Mouse (Mus musculus) neural tube, embryonic 12.5 days (tissue): ENCODE results near the gene Fcho2. TPM values are rescaled to one million over a fixed set of nuclear protein-coding genes. Genes with fewer than 3 reads are reported as not detected.
A peak's percentile ranks its signal among the peaks of the same experiment; 100 is the strongest.
"Not testable (repeated sequence)": the region's sequence is repeated elsewhere in the genome, so short reads cannot be mapped to it uniquely, and the experiment has no call there.

ENCODE experiments used
- ATAC-seq: fragments of 200-750 bp; cut with Nextera tagmentation; 2 replicates; pipeline ENCODE4 v1.8.0; 2017; ENCODE audit warnings: low read depth, mild to moderate bottlenecking, moderate TSS enrichment, moderate library complexity; ENCODE audit not compliant: low FRiP score
- H3K27ac ChIP-seq: fragments of 300-500 bp; sonication (generic); 2 replicates; pipeline ENCODE4 v1.5.1; 2016
- H3K27me3 ChIP-seq: fragments of 300-500 bp; sonication (generic); replicated peaks from 2 replicates; pipeline ENCODE4 v1.6.1; 2016; ENCODE audit warnings: mild to moderate bottlenecking
- H3K36me3 ChIP-seq: fragments of 300-500 bp; sonication (generic); 2 replicates; pipeline ENCODE4 v1.6.1; 2016; ENCODE audit warnings: mild to moderate bottlenecking
- H3K4me1 ChIP-seq: fragments of 300-500 bp; sonication (generic); 2 replicates; pipeline ENCODE4 v1.6.1; 2016
- H3K4me2 ChIP-seq: fragments of 300-500 bp; sonication (generic); replicated peaks from 2 replicates; pipeline ENCODE4 v1.6.1; 2016; ENCODE audit warnings: mild to moderate bottlenecking
- H3K4me3 ChIP-seq: fragments of 300-500 bp; sonication (generic); 2 replicates; pipeline ENCODE4 v1.5.1; 2016
- H3K9ac ChIP-seq: fragments of 300-500 bp; sonication (generic); 2 replicates; pipeline ENCODE4 v1.6.1; 2016; ENCODE audit warnings: mild to moderate bottlenecking
- H3K9me3 ChIP-seq: fragments of 300-500 bp; sonication (generic); 2 replicates; pipeline ENCODE4 v1.6.1; 2016; ENCODE audit warnings: mild to moderate bottlenecking
- WGBS: fragments of 180-500 bp; shearing (Covaris S2); methylation state at CpG from one replicate; pipeline ENCODE4 v1.1.7; 2016; 5-methylcytosine and 5-hydroxymethylcytosine counted together
- polyA plus RNA-seq: library from polyadenylated mRNA; unstranded; fragments of >200 nt; fragmentation: Nextera tagmentation; extraction: Ambion mirVana; gene quantifications from 2 replicates; pipeline ENCODE4 v1.2.1, GENCODE M21; 2016

Fcho2 gene
- polyA plus RNA-seq: 37.8 and 42.2 TPM in 2 replicates

DNA sequence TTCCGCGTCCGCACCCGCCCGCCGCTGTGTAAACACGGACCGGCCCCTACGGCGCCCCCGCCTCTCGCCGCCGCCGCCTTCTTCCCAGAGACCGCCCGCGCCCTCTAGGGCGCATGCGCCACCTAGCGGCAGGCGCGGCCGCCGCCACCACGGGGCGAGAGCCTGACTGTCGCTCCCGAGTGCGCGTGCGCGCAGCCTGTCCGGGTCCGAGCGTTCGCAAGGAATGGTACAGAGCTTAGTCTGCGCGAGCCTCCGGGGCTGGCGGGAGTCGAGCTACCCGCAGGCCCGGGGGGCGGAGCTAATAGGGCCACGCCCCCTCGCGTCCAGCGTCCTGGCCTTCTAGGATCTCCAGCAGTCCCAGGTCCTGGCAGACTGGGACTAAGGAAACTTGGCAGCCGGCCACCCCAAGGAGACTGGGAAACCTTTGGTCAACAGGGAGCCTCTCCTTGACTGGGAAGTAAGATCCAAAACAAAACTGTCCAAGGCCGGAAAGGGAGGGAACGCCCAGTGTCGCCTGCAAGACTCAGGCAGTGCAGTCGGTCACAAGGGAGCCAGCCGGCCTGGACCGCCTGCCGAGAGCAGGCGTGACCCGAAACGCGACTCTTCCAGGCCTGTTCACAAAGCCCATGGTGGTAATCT lies at the start of gene Fcho2:
TSS of gene Fcho2 (minus strand) at position 303 of the 639 bp plus-strand sequence.
- WGBS: under 1% methylated on average over 60 of the region's 61 CpGs
- Histone ChIP-seq H3K27me3 (no peaks in the 10 kb centered on the region), H3K9me3 (no peaks in the 10 kb centered on the region), H3K27ac (peak within 1 kb of the TSS; percentile 91), H3K4me1 (0 out of 2 replicates have a peak, but pooled peaks cover 7% of the 10 kb centered on the region), H3K36me3 (no peaks in the 10 kb centered on the region), H3K9ac (peak within 1 kb of the TSS; percentile 97), H3K4me3 (peak within 1 kb of the TSS; percentile 93), H3K4me2 (peak within 1 kb of the TSS; percentile 60)
- ATAC-seq: peak; percentile 96

DNA sequence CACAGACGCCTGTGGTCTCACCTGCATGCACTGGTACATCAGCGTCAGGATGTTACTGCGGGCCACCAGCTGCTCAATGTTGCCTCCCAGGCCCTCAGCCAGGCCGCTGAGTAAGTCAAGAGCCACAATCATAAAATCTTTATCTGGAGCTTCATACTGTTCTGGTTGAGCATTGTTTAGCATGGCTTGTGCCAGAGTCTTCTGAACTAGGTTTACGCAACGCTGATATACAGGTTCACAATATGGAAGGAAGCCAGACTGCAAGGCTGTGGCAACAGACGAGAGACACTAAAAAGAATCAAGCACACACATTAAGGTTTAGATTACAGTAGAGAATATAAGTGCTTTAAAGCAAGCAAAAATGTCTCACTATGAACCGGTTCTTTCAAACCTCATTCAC lies 40.0 kb upstream of the Fcho2 start:
- 94% methylated on average over 8 of the region's 8 CpGs for WGBS

DNA sequence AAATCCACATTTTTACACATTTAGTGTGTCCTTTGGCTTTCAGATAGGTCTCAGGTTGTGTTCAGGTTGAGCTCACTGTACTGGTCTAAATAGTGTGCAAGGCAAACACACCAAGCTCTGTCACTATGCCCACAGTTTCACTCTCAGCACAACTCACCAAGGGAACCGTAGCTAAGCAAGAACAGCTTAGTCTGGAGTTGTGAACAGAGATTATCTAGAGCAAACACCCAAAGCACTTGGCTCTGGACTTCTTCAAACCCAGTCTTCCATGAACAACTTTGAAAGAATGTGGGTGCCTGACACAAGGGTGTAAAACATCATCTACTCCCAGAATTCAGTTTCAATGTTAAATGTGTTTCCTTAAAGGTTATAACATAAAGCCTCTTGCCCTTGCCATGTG lies 30.5 kb upstream of the Fcho2 start:
- Histone ChIP-seq H3K9me3 (no peaks in the 10 kb centered on the region), H3K36me3 (peaks cover 51% of the 10 kb centered on the region)
- WGBS: 92% methylated on average over 1 of the region's 1 CpGs

More for the DNA sequence above, 40.0 kb upstream of the Fcho2 start:
- peaks cover 72% of the 10 kb centered on the region for H3K36me3 ChIP-seq
- H3K4me1 ChIP-seq: no peaks in the 10 kb centered on the region
- H3K9ac ChIP-seq: no peak overlapping the region
- H3K4me3 ChIP-seq: no peak overlapping the region
- ATAC-seq: no peak
- no peak overlapping the region for H3K27ac ChIP-seq
- H3K9me3 ChIP-seq: no peaks in the 10 kb centered on the region
- H3K27me3 ChIP-seq: no peaks in the 10 kb centered on the region
- no peak overlapping the region for H3K4me2 ChIP-seq

DNA sequence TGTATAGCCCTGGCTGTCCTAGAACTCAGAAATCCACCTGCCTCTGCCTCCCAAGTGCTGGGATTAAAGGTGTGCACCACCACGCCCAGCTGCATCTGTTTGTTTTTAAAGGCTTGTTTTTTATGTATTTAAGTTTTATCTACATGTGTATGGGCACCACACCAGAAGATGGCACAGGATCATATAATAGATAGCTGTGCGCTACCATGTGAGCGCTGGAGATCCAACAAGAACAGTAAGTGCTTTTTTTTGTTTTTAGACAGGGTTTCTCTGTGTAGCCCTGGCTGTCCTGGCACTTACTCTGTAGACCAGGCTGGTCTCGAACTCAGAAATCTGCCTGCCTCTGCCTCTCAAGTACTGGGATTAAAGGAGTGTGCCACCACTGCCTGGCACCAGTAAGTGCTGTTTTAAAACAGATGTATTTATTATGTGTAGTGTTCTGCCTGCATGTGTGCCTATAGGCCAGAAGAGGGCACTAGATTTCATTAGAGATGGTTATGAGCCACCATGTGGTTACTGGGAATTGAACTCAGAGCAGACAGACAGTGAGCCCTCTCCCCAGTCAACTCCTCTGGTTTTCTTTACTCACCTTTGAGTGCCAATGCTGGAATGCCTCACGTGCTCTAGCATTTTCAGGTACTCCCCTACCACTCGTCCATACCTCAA lies 21.3 kb upstream of the Fcho2 start:
- WGBS: 92% methylated on average over 6 of the region's 6 CpGs
- ATAC-seq: peak; percentile 43; the same call in 1 of the 2 replicates
- H3K9ac ChIP-seq: no peak overlapping the region
- H3K4me2 ChIP-seq: no peak overlapping the region
- no peak overlapping the region for H3K27ac ChIP-seq
- H3K9me3 ChIP-seq: no peaks in the 10 kb centered on the region
- H3K4me3 ChIP-seq: no peak overlapping the region
- H3K36me3 ChIP-seq: peaks cover 30% of the 10 kb centered on the region
- no peaks in the 10 kb centered on the region for H3K27me3 ChIP-seq
- no peaks in the 10 kb centered on the region for H3K4me1 ChIP-seq

More for the DNA sequence above, 30.5 kb upstream of the Fcho2 start:
- Histone ChIP-seq H3K27me3 (no peaks in the 10 kb centered on the region), H3K9ac (no peak overlapping the region), H3K4me3 (no peak overlapping the region), H3K27ac (no peak overlapping the region), H3K4me2 (no peak overlapping the region), H3K4me1 (no peaks in the 10 kb centered on the region)
- ATAC-seq: no peak

DNA sequence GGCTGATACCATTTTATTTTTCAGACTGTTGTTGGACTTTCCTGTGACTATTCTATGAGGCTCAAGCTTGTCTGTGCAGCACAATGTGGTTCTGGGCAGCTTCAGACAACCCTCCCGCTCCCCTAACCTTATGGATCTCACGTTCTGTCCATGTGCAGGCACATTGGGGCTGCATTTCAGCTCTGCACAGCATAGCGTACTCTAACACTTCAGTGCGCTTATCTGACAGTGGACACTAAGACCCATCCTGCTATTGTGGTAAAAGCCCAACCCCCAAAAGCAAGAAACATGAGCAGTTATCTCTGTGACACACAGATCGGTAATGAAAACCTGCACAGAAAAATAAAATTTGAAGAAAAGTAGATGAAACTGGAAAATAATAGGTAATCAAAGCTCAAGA lies 20.5 kb upstream of the Fcho2 start:
- H3K9ac ChIP-seq: no peak overlapping the region
- H3K27me3 ChIP-seq: no peaks in the 10 kb centered on the region
- no peak for ATAC-seq
- peaks cover 25% of the 10 kb centered on the region for H3K36me3 ChIP-seq
- no peaks in the 10 kb centered on the region for H3K4me1 ChIP-seq
- H3K27ac ChIP-seq: no peak overlapping the region
- no peak overlapping the region for H3K4me3 ChIP-seq
- no peak overlapping the region for H3K4me2 ChIP-seq
- 86% methylated on average over 5 of the region's 5 CpGs for WGBS
- no peaks in the 10 kb centered on the region for H3K9me3 ChIP-seq

DNA sequence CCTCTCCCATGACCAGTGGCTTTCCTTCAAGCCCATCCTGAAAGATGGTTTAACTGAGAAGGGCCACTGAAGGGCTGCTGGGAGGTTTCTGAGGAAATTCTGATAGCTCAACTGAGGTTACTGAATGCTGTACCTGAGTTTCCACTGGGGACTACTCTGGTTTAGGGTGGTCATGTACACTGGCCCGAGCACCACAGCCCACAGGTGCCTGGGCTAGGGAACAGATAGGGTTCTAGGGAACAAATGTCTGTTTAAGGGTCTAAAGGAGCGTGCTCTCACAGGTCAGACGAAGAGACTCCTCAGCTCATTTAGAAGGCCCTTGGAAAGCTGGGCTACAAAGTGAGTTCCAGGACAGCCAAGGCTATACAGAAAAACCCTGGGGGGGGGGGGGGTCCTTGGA lies 19.5 kb upstream of the Fcho2 start:
- H3K36me3 ChIP-seq: peaks cover 18% of the 10 kb centered on the region
- H3K4me3 ChIP-seq: no peak overlapping the region
- no peaks in the 10 kb centered on the region for H3K9me3 ChIP-seq
- no peak for ATAC-seq
- no peak overlapping the region for H3K4me2 ChIP-seq
- WGBS: 84% methylated on average over 3 of the region's 3 CpGs
- no peaks in the 10 kb centered on the region for H3K27me3 ChIP-seq
- H3K9ac ChIP-seq: no peak overlapping the region
- no peak overlapping the region for H3K27ac ChIP-seq
- H3K4me1 ChIP-seq: no peaks in the 10 kb centered on the region

DNA sequence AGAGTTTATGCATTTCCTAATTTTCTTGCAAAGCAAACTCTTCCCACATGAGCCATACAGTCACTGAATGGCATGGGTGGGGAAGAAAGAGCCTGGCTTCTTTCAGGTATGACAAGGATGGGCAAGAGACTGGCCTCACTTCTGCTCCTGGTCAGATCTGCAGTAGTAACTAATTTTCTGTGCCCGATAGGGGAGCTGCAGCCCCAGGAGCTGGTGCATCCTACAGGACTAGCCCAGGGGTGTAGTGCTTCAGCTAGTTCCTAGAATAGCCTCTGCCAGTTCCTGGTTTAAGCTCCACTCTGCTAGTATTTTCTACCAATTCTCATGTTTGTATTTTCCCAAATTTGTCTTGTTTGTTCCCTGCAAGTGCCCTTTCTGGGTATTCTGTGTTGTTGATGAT lies 18.9 kb upstream of the Fcho2 start:
- Histone ChIP-seq H3K4me2 (no peak overlapping the region), H3K27me3 (no peaks in the 10 kb centered on the region), H3K9ac (no peak overlapping the region), H3K36me3 (peaks cover 16% of the 10 kb centered on the region), H3K27ac (no peak overlapping the region), H3K9me3 (no peaks in the 10 kb centered on the region), H3K4me1 (no peaks in the 10 kb centered on the region), H3K4me3 (no peak overlapping the region)
- no peak for ATAC-seq
- 63% methylated on average over 1 of the region's 1 CpGs for WGBS

DNA sequence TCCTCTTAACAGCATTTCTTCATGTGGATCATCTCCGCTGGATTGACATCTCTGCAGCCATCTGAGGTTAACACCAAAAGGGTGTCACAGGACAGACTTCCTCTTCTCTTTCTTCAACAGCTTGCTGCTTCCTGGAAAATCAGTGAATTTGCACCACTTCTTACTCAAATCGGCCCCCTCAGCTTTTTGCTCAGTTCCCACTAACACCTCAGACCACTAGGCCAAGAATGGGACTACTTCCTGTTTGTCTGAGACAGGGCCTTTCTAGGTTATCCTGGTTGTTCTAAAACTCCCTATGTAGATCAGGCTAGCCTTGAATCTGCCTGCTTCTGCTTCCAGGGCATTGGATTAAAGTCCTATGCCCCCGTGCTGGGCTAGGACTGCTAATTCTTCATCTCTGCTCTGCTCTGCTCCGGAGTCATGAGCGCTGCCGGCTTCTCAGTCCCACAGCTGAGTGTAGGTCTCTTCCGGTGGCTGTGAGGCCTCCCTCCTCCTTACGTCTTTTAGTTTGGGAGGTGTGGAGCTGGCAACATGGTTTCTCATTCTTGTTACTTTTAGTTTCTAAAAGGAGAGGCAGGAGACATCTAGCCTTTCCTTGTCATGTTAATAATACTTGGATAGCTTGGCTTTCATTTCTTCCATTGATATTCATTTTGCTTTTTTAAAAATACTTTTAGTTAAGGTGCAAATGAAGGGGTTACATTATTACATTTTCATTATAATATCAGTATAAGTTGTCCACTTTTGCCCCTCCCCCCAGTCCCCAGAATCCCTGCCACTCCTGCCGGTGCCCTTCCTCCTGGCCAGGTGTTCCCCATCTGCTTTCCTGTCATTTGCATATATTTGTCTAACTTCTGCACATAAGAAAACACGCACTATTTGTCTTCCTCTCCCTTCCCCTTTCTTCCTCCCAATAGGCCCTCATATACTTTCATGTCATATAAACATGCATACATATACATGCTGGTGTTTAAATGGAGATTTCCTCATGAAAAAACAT lies 17.5 kb upstream of the Fcho2 start:
- Histone ChIP-seq H3K36me3 (peaks cover 8% of the 10 kb centered on the region; the same call in 1 of the 2 replicates), H3K9ac (no peak overlapping the region), H3K4me2 (no peak overlapping the region), H3K9me3 (no peaks in the 10 kb centered on the region), H3K4me1 (no peaks in the 10 kb centered on the region), H3K27ac (no peak overlapping the region), H3K27me3 (no peaks in the 10 kb centered on the region), H3K4me3 (no peak overlapping the region)
- no peak for ATAC-seq
- 83% methylated on average over 10 of the region's 10 CpGs for WGBS

DNA sequence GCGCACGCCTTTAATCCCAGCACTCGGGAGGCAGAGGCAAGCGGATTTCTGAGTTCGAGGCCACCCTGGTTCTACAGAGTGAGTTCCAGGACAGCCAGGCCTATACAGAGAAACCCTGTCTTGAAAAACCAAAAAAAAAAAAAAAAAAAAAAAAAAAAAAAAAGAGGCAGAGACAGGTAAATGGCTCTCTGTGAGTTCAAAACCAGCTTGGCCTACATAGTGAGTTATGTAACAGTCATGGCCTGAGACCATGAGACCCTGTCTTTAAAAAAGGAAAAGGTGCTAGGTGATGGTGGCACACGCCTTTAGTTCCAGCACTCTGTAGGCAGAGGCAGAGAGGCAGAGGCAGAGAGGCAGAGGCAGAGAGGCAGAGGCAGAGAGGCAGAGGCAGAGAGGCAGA lies 13.8 kb upstream of the Fcho2 start:
- not testable (repeated sequence) for ATAC-seq

DNA sequence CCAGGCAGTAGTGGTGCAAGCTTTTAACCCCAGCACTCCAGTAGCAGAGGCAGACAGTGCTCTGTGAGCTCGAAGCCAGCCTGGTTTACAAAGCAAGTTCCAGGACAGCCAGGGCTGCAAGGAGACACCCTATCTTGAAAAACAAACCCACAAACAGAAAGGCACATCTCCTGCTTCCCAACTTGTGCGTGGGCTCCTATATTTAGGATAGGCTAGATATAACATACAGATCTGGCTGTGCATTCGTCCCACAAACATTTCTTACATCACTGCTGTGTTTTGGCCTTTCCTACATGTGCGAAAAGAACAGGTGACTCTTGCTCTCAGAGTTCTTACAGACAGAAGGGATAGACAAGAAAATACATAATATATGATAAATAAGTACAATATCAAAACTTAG lies 10.3 kb upstream of the Fcho2 start:
- no peaks in the 10 kb centered on the region for H3K4me1 ChIP-seq
- no peaks in the 10 kb centered on the region for H3K36me3 ChIP-seq
- ATAC-seq: no peak
- H3K27ac ChIP-seq: no peak overlapping the region
- H3K9ac ChIP-seq: no peak overlapping the region
- no peaks in the 10 kb centered on the region for H3K9me3 ChIP-seq
- H3K4me2 ChIP-seq: no peak overlapping the region
- 86% methylated on average over 4 of the region's 4 CpGs for WGBS
- no peak overlapping the region for H3K4me3 ChIP-seq
- H3K27me3 ChIP-seq: no peaks in the 10 kb centered on the region

More for the DNA sequence above, 13.8 kb upstream of the Fcho2 start:
- not testable (repeated sequence) for H3K27ac ChIP-seq, H3K36me3 ChIP-seq, H3K4me2 ChIP-seq, H3K9me3 ChIP-seq, H3K9ac ChIP-seq, H3K4me1 ChIP-seq, H3K4me3 ChIP-seq, H3K27me3 ChIP-seq
- whole genome bisulfite sequencing: 94% methylated on average over 6 of the region's 6 CpGs

DNA sequence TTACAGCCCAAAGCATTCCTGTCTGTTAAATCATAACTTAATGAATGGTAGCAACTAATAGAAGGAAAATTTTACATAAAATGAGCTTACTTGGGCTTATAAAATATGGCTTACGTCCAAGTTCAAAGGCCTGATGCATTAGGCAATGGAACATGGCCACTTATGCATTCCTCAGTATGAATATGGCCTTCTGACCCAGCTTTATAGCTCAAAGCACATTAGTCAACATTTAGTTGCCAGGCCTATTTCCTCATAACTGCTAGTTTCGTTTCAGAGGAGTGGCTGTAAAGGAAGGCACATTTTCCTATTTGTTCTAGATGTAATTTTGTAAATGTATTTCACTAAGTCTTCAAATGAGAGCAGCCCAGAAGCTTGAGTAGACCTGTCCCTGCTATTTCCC lies 3.8 kb upstream of the Fcho2 start:
- H3K4me3 ChIP-seq: no peak overlapping the region
- no peak overlapping the region for H3K27ac ChIP-seq
- ATAC-seq: no peak
- H3K36me3 ChIP-seq: no peaks in the 10 kb centered on the region
- no peak overlapping the region for H3K4me2 ChIP-seq
- H3K4me1 ChIP-seq: 0 out of 2 replicates have a peak, but pooled peaks cover 4% of the 10 kb centered on the region
- WGBS: 82% methylated on average over 2 of the region's 2 CpGs
- H3K9me3 ChIP-seq: no peaks in the 10 kb centered on the region
- no peaks in the 10 kb centered on the region for H3K27me3 ChIP-seq
- no peak overlapping the region for H3K9ac ChIP-seq

DNA sequence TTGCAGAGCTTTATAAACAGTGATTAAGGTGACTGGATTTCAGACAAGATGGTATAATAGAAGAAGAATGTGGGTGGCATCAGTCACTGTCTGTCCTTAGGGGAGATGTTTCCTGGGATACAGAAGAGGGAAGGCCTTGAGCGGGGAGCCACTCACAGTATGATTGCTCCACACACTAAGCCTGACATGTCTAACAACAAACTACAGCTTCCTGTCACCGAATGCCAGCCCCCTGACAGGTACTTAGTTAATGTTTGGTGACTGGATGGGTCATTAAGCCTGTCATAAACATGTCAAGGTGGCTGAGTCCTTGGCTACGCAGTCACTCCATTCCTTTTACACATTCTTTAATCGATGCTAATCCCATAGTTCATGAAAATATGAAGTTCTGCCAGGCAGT lies 3.0 kb upstream of the Fcho2 start:
- no peak overlapping the region for H3K4me2 ChIP-seq
- no peak overlapping the region for H3K27ac ChIP-seq
- no peaks in the 10 kb centered on the region for H3K9me3 ChIP-seq
- 0 out of 2 replicates have a peak, but pooled peaks cover 4% of the 10 kb centered on the region for H3K4me1 ChIP-seq
- no peaks in the 10 kb centered on the region for H3K27me3 ChIP-seq
- no peak overlapping the region for H3K4me3 ChIP-seq
- no peaks in the 10 kb centered on the region for H3K36me3 ChIP-seq
- 43% methylated on average over 4 of the region's 4 CpGs for WGBS
- no peak overlapping the region for H3K9ac ChIP-seq
- no peak for ATAC-seq
